25 mouse cellular contexts compared by ENCODE assay signal in genomic region chr8:60883419-60884137, GRCm38 (mm10). TPM values are rescaled to one million over a fixed set of nuclear protein-coding genes. Genes with fewer than 3 reads are reported as not detected.
DNase-seq lines count a peak whose midpoint lies in the region; ATAC-seq and TF ChIP-seq lines count a peak whose summit lies in the region.
"Had no signal": no experiment of that assay in that cellular context is flagged by ENCODE, and none has a peak within 500 bp of the region (broad histone marks: within the 10 kb centered on the region; RNA-seq: fewer than 3 reads in every experiment).

No protein-coding gene starts in this region.

- no peak overlapping the region for H3K4me2 ChIP-seq in hindbrain, embryonic 14.5 days (replicated peaks)
- H3K4me2 ChIP-seq: embryonic facial prominence, embryonic 12.5 days; forebrain, embryonic 12.5 days; hindbrain, embryonic 12.5 days; liver, embryonic 15.5 days; neural tube, embryonic 15.5 days had no signal

- 64% methylated on average over 4 of the region's 4 CpGs for WGBS in hindbrain, embryonic 14.5 days

- TF ChIP-seq POLR2A in bone marrow macrophage, adult 2 months (IDR thresholded peaks at IDR 0.05; ENCODE audit: borderline replicate concordance, low read depth, low read length), result no peak

- H3K27me3 ChIP-seq in megakaryocyte, embryonic 14.5 days (replicated peaks), result no peaks in the 10 kb centered on the region
- no peaks in the 10 kb centered on the region for H3K27me3 ChIP-seq in hindbrain, embryonic 14.5 days (ENCODE audit: control insufficient read depth, insufficient read depth, low read length)
- H3K27me3 ChIP-seq: embryonic facial prominence, embryonic 12.5 days; forebrain, embryonic 12.5 days; hindbrain, embryonic 12.5 days; liver, embryonic 15.5 days; neural tube, embryonic 15.5 days had no signal

- DNase-seq in 416B (ENCODE audit: low read depth) (peak; percentile 65), A20 (ENCODE audit: low read depth, low spot score) (peak; percentile 81)
- DNase-seq in hindbrain, embryonic 14.5 days (ENCODE audit: low spot score), result no peak
- DNase-seq in heart, postnatal 25 days (ENCODE audit: low spot score), result no peak
- no peak for DNase-seq in adrenal gland, postnatal 4 days (ENCODE audit: low spot score in 2 of 2)
- DNase-seq: adrenal gland, postnatal 10 days; cerebellum, adult 11 months; cerebellum, adult 9-11 months; gastrocnemius, postnatal 36 days; heart, postnatal 10 days; kidney, adult 11 months; layer of hippocampus, adult 9-11 months; liver had no signal

- no peaks in the 10 kb centered on the region for H3K36me3 ChIP-seq in megakaryocyte, embryonic 14.5 days (replicated peaks; ENCODE audit: low read length)
- no peaks in the 10 kb centered on the region for H3K36me3 ChIP-seq in hindbrain, embryonic 14.5 days (replicated peaks; ENCODE audit: control insufficient read depth, insufficient read depth)
- H3K36me3 ChIP-seq: embryonic facial prominence, embryonic 12.5 days; forebrain, embryonic 12.5 days; heart, embryonic 10.5 days; hindbrain, embryonic 12.5 days; limb, embryonic 10.5 days; liver, embryonic 15.5 days; midbrain, embryonic 10.5 days; neural tube, embryonic 15.5 days had no signal

- peaks cover 28% of the 10 kb centered on the region for H3K4me1 ChIP-seq in bone marrow macrophage, adult 2 months (ENCODE audit: control insufficient read depth, insufficient read depth, low read length)
- peaks cover 27% of the 10 kb centered on the region for H3K4me1 ChIP-seq in megakaryocyte, embryonic 14.5 days
- H3K4me1 ChIP-seq in hindbrain, embryonic 14.5 days (replicated peaks; ENCODE audit: control insufficient read depth, insufficient read depth, low read length), result no peaks in the 10 kb centered on the region
- H3K4me1 ChIP-seq: embryonic facial prominence, embryonic 12.5 days; forebrain, embryonic 12.5 days; heart, embryonic 10.5 days; hindbrain, embryonic 12.5 days; neural tube, embryonic 15.5 days had no signal

- no peak overlapping the region for H3K9ac ChIP-seq in hindbrain, embryonic 14.5 days
- H3K9ac ChIP-seq: embryonic facial prominence, embryonic 12.5 days; forebrain, embryonic 12.5 days; hindbrain, embryonic 12.5 days; liver, embryonic 15.5 days; neural tube, embryonic 15.5 days had no signal

- H3K4me3 ChIP-seq in bone marrow macrophage, adult 2 months (ENCODE audit: insufficient read depth, low read length), result no peak overlapping the region
- H3K4me3 ChIP-seq in megakaryocyte, embryonic 14.5 days (replicated peaks), result peak overlapping the region; percentile 11
- no peak overlapping the region for H3K4me3 ChIP-seq in hindbrain, embryonic 14.5 days (replicated peaks; ENCODE audit: low read length)
- H3K4me3 ChIP-seq: embryonic facial prominence, embryonic 12.5 days; forebrain, embryonic 12.5 days; heart, embryonic 10.5 days; hindbrain, embryonic 12.5 days; limb, embryonic 10.5 days; liver, embryonic 15.5 days; midbrain, embryonic 10.5 days; neural tube, embryonic 15.5 days had no signal

- no peak for ATAC-seq in hindbrain, embryonic 14.5 days (ENCODE audit: low FRiP score)
- no peak for ATAC-seq in cerebellum, adult (ENCODE audit: insufficient number of reproducible peaks, low FRiP score, low TSS enrichment)
- ATAC-seq: CD4-positive, CD25-positive, alpha-beta regulatory T cell, adult 4 months had no signal

- TF ChIP-seq CTCF in bone marrow macrophage, adult 2 months (IDR thresholded peaks at IDR 0.05; ENCODE audit: low read depth, low read length), result no peak

- intact Hi-C loops in heart, postnatal 25 days (cut with DNase I), result no loop called here

- peak overlapping the region; percentile 92 for H3K27ac ChIP-seq in bone marrow macrophage, adult 2 months (ENCODE audit: insufficient read depth, low read depth, low read length)
- H3K27ac ChIP-seq in hindbrain, embryonic 14.5 days, result no peak overlapping the region
- H3K27ac ChIP-seq: embryonic facial prominence, embryonic 12.5 days; forebrain, embryonic 12.5 days; heart, embryonic 10.5 days; hindbrain, embryonic 12.5 days; limb, embryonic 10.5 days; liver, embryonic 15.5 days; midbrain, embryonic 10.5 days; neural tube, embryonic 15.5 days had no signal

- no peaks in the 10 kb centered on the region for H3K9me3 ChIP-seq in megakaryocyte, embryonic 14.5 days
- H3K9me3 ChIP-seq in hindbrain, embryonic 14.5 days (ENCODE audit: control insufficient read depth, low read length), result no peaks in the 10 kb centered on the region
- H3K9me3 ChIP-seq: embryonic facial prominence, embryonic 12.5 days; forebrain, embryonic 12.5 days; heart, embryonic 10.5 days; hindbrain, embryonic 12.5 days; limb, embryonic 10.5 days; liver, embryonic 15.5 days; midbrain, embryonic 10.5 days; neural tube, embryonic 15.5 days had no signal

RNA-seq across cellular contexts. Expression of gene Hpf1, which starts 6.6 kb away (rescaled TPM):
- polyA plus RNA-seq in bone marrow macrophage, adult 2 months (2012; ENCODE audit: insufficient read depth, insufficient read length, missing spikeins), result 54.3 and 72.2 TPM in 2 replicates
- 9.0 TPM in 1 of 2 replicates, not detected in the other for polyA plus RNA-seq in megakaryocyte, embryonic 14.5 days (2012; ENCODE audit: insufficient read depth, low replicate concordance)
- polyA plus RNA-seq in hindbrain, embryonic 14.5 days (2014; fragmentation: Nextera tagmentation; extraction: Ambion mirVana), result 91.6 and 96.3 TPM in 2 replicates
- total RNA-seq in heart, postnatal 25 days (2021), result 10 to 100 TPM; 16.5 to 20.7 TPM
- total RNA-seq in adrenal gland, postnatal 4 days (2021), result 10 to 100 TPM; 36.7 to 40.4 TPM

Comparison
In these comparisons a context has a peak if more than half of its experiments do, and no peak if none do; other contexts are left out.
1. DNase-seq: peak in 416B (single experiment) and A20 (single experiment); none in hindbrain, embryonic 14.5 days (single experiment), heart, postnatal 25 days (single experiment) and adrenal gland, postnatal 4 days (0 of 2).